Mouse (Mus musculus): ENCODE data around the gene Gm42791.

Gene Gm42791

GRCm38 (mm10) chr5:148994706-148995414 is at the start of gene Gm42791:
Gene Gm42791, minus strand, starts transcription at chr5:148995147.
- H3K4me3 ChIP-seq (replicated peaks; ENCODE audit: low read length), result peak within 1 kb of the TSS; percentile 68
- H3K4me1 ChIP-seq (replicated peaks; ENCODE audit: low read depth, low read length), result peaks cover 41% of the 10 kb centered on the region
- TF ChIP-seq NANOG (IDR thresholded peaks at IDR 0.05; ENCODE audit: borderline replicate concordance, low read length), result no peak
- TF ChIP-seq CTCF (conservative IDR thresholded peaks at IDR 0.05; ENCODE audit: low read length), result no peak
- no peak for TF ChIP-seq POU5F1 (IDR thresholded peaks at IDR 0.05; ENCODE audit: borderline replicate concordance, low read length)
- 0 out of 2 replicates have a peak, but pooled peaks cover under 1% of the 10 kb centered on the region for H3K9me3 ChIP-seq (ENCODE audit: low read length)
- no peaks in the 10 kb centered on the region for H3K36me3 ChIP-seq (ENCODE audit: insufficient read depth, low read length)
- H3K27me3 ChIP-seq (ENCODE audit: insufficient read depth, low read length), result peaks cover 55% of the 10 kb centered on the region

- H3K9me3 ChIP-seq (ENCODE audit: low read length), result no peaks in the 10 kb centered on the region
- H3K4me3 ChIP-seq (replicated peaks; ENCODE audit: low read length), result no peak overlapping the region
- TF ChIP-seq POU5F1 (IDR thresholded peaks at IDR 0.05; ENCODE audit: borderline replicate concordance, low read length), result no peak
- TF ChIP-seq NANOG (IDR thresholded peaks at IDR 0.05; ENCODE audit: borderline replicate concordance, low read length), result no peak
- TF ChIP-seq CTCF (conservative IDR thresholded peaks at IDR 0.05; ENCODE audit: low read length), result no peak
- H3K4me1 ChIP-seq (replicated peaks; ENCODE audit: low read depth, low read length), result peaks cover 28% of the 10 kb centered on the region
- H3K27me3 ChIP-seq (ENCODE audit: insufficient read depth, low read length), result no peaks in the 10 kb centered on the region
- peaks cover 27% of the 10 kb centered on the region for H3K36me3 ChIP-seq (ENCODE audit: insufficient read depth, low read length)
These were observed 49.1 kb upstream of the Gm42791 start for GRCm38 (mm10) chr5:149044067-149044466.

GRCm38 (mm10) chr5:149043240-149043639 is 48.3 kb upstream of the Gm42791 start:
- TF ChIP-seq POU5F1 (IDR thresholded peaks at IDR 0.05; ENCODE audit: borderline replicate concordance, low read length) (no peak), CTCF (conservative IDR thresholded peaks at IDR 0.05; ENCODE audit: low read length) (no peak), NANOG (IDR thresholded peaks at IDR 0.05; ENCODE audit: borderline replicate concordance, low read length) (no peak)
- Histone ChIP-seq H3K4me1 (replicated peaks; ENCODE audit: low read depth, low read length) (peaks cover 24% of the 10 kb centered on the region), H3K4me3 (replicated peaks; ENCODE audit: low read length) (no peak overlapping the region), H3K36me3 (ENCODE audit: insufficient read depth, low read length) (peaks cover 22% of the 10 kb centered on the region), H3K9me3 (ENCODE audit: low read length) (no peaks in the 10 kb centered on the region), H3K27me3 (ENCODE audit: insufficient read depth, low read length) (no peaks in the 10 kb centered on the region)

DNA sequence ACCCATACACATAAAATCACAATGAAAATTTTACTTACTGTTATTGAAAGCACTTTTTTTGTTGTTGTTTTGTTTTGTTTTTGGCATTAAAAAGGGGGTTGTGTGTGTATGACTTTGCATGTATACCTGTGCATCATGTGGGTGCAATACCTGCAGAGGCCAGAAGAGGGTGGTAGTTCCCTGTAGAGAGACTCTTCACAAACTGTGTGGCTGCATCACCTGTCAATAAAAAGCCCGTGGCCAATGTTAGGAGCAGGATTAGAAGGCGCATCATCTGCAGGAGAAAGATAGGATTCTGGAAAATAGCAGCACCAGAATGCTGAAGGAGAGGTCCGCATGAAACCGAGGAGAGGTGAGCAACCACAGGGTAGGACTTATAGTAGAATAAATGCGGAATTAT is 44.9 kb upstream of the Gm42791 start:
- Histone ChIP-seq H3K9me3 (ENCODE audit: low read length) (peaks cover 5% of the 10 kb centered on the region), H3K36me3 (ENCODE audit: insufficient read depth, low read length) (peaks cover 1% of the 10 kb centered on the region), H3K4me1 (replicated peaks; ENCODE audit: low read depth, low read length) (peaks cover 10% of the 10 kb centered on the region), H3K4me3 (replicated peaks; ENCODE audit: low read length) (no peak overlapping the region), H3K27me3 (ENCODE audit: insufficient read depth, low read length) (no peaks in the 10 kb centered on the region)
- peak; percentile 100 for TF ChIP-seq CTCF (conservative IDR thresholded peaks at IDR 0.05; ENCODE audit: low read length)
- TF ChIP-seq POU5F1 (IDR thresholded peaks at IDR 0.05; ENCODE audit: borderline replicate concordance, low read length), result no peak

- Histone ChIP-seq H3K4me1 (replicated peaks; ENCODE audit: low read depth, low read length) (peaks cover 10% of the 10 kb centered on the region), H3K9me3 (ENCODE audit: low read length) (peaks cover 5% of the 10 kb centered on the region), H3K27me3 (ENCODE audit: insufficient read depth, low read length) (peaks cover 10% of the 10 kb centered on the region), H3K36me3 (ENCODE audit: insufficient read depth, low read length) (no peaks in the 10 kb centered on the region), H3K4me3 (replicated peaks; ENCODE audit: low read length) (no peak overlapping the region)
- TF ChIP-seq CTCF (conservative IDR thresholded peaks at IDR 0.05; ENCODE audit: low read length) (no peak), POU5F1 (IDR thresholded peaks at IDR 0.05; ENCODE audit: borderline replicate concordance, low read length) (no peak), NANOG (IDR thresholded peaks at IDR 0.05; ENCODE audit: borderline replicate concordance, low read length) (no peak)
These were observed 42.8 kb upstream of the Gm42791 start for GRCm38 (mm10) chr5:149037729-149038128.

- H3K9me3 ChIP-seq (ENCODE audit: low read length), result peaks cover 5% of the 10 kb centered on the region
- H3K27me3 ChIP-seq (ENCODE audit: insufficient read depth, low read length), result peaks cover 17% of the 10 kb centered on the region
- peaks cover 11% of the 10 kb centered on the region for H3K4me1 ChIP-seq (replicated peaks; ENCODE audit: low read depth, low read length)
- H3K4me3 ChIP-seq (replicated peaks; ENCODE audit: low read length), result no peak overlapping the region
- no peak for TF ChIP-seq POU5F1 (IDR thresholded peaks at IDR 0.05; ENCODE audit: borderline replicate concordance, low read length)
- peak; percentile 33 for TF ChIP-seq CTCF (conservative IDR thresholded peaks at IDR 0.05; ENCODE audit: low read length)
- TF ChIP-seq NANOG (IDR thresholded peaks at IDR 0.05; ENCODE audit: borderline replicate concordance, low read length), result no peak
- no peaks in the 10 kb centered on the region for H3K36me3 ChIP-seq (ENCODE audit: insufficient read depth, low read length)
These were observed 42.0 kb upstream of the Gm42791 start for GRCm38 (mm10) chr5:149036920-149037319.

DNA sequence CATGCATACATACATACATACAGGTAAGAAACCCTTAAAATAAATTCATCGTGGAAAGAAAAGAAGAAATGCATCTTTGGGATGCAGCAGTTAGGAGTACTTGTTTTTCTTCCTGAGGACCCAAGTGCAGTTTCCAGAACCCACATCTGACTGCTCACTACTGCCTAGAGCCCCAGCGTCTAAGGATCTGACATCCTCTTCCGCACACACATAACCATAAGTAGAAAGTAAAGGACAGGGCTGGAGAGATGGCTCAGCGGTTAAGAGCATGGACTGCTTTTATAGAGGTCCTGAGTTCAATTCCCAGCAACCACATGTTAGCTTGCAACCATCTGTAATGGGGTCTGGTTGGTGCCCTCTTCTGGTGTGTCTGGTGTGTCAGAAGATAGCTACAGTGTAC is 37.5 kb upstream of the Gm42791 start:
- peaks cover 12% of the 10 kb centered on the region for H3K4me1 ChIP-seq (replicated peaks; ENCODE audit: low read depth, low read length)
- H3K9me3 ChIP-seq (ENCODE audit: low read length), result peaks cover 5% of the 10 kb centered on the region
- no peaks in the 10 kb centered on the region for H3K36me3 ChIP-seq (ENCODE audit: insufficient read depth, low read length)
- TF ChIP-seq CTCF (conservative IDR thresholded peaks at IDR 0.05; ENCODE audit: low read length) (no peak), NANOG (IDR thresholded peaks at IDR 0.05; ENCODE audit: borderline replicate concordance, low read length) (no peak), POU5F1 (IDR thresholded peaks at IDR 0.05; ENCODE audit: borderline replicate concordance, low read length) (no peak)
- peaks cover 41% of the 10 kb centered on the region for H3K27me3 ChIP-seq (ENCODE audit: insufficient read depth, low read length)
- no peak overlapping the region for H3K4me3 ChIP-seq (replicated peaks; ENCODE audit: low read length)

- peaks cover 41% of the 10 kb centered on the region for H3K27me3 ChIP-seq (ENCODE audit: insufficient read depth, low read length)
- H3K9me3 ChIP-seq (ENCODE audit: low read length), result no peaks in the 10 kb centered on the region
- peaks cover 12% of the 10 kb centered on the region for H3K4me1 ChIP-seq (replicated peaks; ENCODE audit: low read depth, low read length)
- H3K36me3 ChIP-seq (ENCODE audit: insufficient read depth, low read length), result no peaks in the 10 kb centered on the region
- H3K4me3 ChIP-seq (replicated peaks; ENCODE audit: low read length), result peak overlapping the region; percentile 72
- TF ChIP-seq CTCF (conservative IDR thresholded peaks at IDR 0.05; ENCODE audit: low read length) (no peak), POU5F1 (IDR thresholded peaks at IDR 0.05; ENCODE audit: borderline replicate concordance, low read length) (no peak), NANOG (IDR thresholded peaks at IDR 0.05; ENCODE audit: borderline replicate concordance, low read length) (no peak)
These were observed 36.3 kb upstream of the Gm42791 start for GRCm38 (mm10) chr5:149031199-149031750.

Data from E14TG2a.4 (cell line).